Mouse (Mus musculus) retina, postnatal 7 days (tissue): Measurements from ENCODE around the gene Fras1.

ENCODE experiments used
- DNase-seq: peaks from one replicate; pipeline ENCODE4 v3.0.0-alpha.2; 2012; ENCODE audit warnings: low read depth, low spot score

Gene Fras1

GRCm38 (mm10) chr5:96677498-96677897 lies 303.7 kb downstream of the Fras1 start:
- no peak for DNase-seq

- DNase-seq = no peak
Measured at GRCm38 (mm10) chr5:96681085-96681484, 307.3 kb downstream of the Fras1 start.

DNA sequence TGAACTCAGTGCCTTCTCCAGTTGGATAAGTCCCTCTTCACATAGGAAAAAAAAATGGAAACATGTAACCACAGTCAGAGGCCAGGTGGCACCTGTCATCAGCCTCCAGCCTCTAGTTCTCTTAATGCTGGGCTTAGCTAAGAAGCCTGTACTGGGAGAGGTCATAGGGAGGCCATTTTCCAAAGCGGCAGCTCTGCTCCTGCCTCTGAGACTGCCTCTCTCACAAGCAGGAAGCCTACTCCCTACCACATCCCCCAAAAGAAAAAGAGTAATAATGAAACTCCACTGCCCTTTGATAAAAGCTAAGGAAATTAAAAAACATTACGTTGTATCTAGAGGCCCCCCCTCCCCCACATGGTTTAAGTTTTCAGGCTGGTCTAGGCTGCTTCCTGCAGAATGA lies 309.0 kb downstream of the Fras1 start:
- DNase-seq = no peak

DNA sequence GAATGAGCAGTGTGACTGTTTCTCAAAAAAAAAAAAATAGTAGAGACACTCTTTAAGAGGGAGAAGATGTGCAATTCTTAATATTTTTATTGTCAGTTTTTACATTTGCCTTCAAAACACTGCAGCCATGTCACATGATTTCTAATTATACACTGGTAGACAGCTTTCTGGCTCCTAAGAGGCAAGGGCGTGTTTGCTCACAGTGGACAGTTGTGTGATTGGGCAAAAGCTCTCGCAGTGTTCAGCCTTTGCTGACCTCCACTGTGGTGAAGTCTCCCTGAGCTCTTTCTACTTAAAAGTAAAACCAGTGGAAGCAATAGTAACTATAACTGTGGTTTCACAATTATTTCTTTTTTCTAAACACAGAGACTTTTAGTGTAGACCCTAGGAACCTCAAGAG lies 315.1 kb downstream of the Fras1 start:
- no peak for DNase-seq

DNA sequence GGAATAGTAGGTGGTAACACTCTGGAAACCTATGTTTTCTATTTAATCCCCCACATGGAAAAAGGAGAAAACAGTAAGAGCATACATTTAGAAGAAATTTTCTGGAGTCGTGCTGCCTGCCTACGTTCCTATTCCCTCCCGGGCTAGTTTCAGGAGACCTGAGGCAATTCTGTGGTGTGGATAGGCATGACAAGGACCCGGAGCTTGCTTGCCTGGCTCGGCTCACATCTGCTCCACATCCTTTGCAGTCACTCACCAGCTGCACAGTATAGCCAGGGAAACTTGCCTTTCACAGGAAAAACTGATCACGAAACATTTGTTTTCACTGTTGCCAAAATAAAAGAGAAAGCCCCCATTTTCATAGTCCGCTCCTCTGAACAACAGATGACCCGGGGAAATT lies 325.2 kb downstream of the Fras1 start:
- DNase-seq = no peak

DNA sequence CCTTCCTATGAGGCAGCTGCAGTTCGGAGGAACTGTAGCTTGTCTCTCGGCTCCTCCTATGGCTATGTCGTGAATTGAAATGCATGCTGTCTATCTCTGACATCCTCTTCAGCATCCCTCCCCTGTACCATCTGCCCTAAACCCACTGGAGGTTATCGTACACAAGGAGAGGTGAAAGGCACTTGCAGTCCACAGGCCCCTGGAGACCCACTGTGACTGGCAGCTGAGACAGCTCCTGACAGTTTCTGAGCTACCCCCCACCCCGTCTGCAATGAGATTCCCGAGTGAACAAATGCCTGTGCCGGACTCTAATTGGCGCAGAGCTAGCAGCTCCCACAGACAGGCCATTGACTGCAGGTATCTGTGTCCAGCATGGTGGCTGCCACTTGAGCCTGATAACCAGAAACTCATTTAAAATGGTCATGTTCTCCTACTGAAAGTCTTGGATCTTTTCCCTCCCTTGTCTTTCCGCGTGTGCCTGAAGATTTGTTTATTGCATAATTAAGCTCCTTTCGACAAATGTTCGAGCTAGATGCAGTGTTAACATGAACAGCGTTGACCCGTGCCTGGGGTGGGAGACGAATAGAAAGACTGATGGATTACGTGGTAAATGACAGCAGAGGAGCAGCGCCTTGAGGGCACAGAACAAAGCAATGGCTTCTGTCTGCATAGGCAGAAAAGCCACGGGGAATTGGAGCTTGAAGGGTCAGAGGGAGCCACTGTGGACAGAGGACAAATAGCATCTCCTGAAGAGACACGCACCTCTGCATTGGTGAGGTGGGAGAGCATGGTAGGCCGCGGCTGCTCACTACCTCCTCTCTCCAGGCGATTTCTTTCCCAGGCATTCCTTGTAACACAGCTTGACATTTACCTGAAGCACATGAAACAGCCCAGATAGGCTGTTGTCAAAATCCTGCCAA lies 329.2 kb downstream of the Fras1 start:
- DNase-seq = no peak

GRCm38 (mm10) chr5:96708515-96708914 lies 334.8 kb downstream of the Fras1 start:
- no peak for DNase-seq

DNA sequence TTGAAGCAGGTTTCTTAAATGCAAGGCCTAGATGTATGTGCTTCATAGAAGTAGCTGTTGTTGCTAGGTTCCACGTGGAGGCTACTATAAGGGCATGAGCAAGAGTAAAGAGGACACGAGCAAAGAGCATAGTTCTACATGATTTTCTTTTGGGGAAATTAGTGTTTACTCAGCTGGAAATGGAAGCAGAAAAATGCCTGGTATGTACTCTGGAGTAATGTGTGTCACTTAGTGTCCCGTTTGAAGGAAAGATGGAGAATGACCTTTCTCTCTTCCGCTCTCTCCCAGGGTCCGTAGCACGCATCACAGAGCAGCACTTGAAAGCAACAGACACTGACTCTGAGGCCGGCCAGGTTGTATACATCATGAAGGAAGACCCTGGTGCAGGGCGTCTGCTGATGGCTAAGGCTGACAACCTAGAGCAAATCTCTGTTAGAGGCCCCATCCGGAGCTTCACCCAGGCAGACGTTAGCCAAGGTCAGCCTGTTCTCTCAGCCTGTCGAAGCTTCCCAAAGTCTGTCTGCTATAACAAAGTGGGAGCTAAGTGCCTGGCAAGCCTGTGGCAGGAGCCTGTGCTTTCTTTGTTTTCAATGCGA lies 338.4 kb downstream of the Fras1 start:
- DNase-seq = no peak

DNA sequence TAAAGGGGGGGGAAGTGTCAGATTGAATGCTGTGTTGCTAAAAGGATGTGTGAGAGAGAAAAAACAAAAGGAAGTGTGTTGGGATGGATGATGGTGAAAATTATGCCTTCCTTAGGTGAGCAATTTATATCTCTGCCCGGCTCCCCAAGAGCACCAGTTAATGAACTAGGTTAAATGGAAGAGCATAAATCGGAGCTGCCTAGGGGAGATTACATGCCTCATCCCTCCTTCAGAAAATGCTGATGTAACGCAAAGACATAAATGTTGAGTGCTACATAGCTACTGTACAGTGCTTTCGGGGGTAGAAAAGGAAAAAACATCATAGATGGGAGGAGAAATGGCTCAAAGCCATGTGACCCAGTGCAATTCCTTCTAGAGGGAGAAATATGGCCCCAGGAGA lies 339.0 kb downstream of the Fras1 start:
- no peak for DNase-seq

DNA sequence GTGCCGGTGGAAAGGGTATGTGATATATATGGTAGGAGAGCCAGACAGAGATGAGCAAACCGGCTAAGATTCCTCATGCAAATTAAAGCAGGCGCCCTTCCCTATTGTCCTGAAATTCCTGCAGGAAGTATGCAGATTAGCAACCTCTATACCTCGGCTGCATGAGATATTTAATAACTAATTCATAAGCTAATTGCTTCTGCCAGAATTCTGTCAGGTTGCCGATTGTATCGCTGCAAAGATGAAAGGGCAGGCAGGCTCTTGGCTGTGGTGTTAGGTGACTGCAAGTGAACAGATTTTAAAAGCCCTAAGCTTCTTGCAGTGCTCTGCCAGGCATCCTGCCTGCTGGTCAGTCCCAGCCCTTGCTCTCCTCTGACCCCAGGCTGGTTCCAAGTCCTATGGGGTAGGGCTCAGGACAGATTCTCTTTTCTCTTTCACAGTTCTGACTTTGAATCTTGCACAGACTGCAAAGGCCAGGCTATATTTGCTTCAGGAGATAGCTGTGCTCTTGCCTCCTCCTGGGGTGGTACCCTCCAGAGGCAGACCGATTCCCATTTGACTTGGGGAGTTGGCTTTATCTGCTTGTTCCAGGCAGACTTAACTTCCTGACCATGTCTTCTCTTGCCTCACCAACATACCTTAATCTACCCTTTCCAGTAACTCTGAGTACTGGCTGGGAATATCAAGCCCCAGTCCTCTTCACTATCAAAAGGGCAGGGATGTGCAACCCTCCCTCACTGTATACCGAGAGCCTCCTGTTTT lies 342.7 kb downstream of the Fras1 start:
- no peak for DNase-seq

DNA sequence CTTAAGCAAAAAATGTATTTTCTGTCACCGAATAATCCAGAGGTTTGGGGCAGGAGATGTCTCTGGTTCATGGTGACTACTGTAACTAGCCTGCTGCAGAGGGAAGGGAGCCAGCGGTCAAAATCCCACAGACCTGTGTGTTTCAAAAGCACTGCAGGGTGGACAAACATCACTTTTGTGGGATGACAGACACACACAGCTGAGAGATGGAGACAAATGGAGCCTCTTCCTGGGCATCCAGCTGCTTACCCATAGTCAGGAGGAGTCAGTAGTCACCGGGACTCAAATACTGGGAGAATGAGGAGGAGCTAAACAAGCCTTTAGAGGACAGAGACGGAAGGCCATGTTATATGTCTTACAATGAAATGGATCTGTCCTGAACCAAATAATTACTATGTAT lies 343.9 kb downstream of the Fras1 start:
- DNase-seq = no peak

GRCm38 (mm10) chr5:96718601-96719000 lies 344.8 kb downstream of the Fras1 start:
- DNase-seq = no peak

DNA sequence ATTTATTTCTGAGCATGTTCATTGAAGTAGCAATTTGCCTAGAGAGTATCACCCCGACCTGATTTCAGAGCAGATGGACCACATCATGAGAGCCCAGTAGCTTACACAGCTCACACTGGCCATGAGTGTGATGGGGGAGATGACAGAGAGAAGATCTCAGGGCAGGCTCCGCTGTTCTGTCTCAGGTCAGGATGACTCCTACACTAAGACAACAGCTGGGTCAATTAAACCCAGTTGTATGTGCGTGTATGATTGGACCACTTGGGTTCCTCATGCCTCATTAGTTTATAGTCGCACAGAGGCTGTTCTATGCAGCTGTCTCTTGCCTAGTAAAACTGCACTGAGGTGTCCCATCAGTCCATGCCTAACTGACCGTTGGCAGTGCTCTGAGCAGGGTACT lies 345.5 kb downstream of the Fras1 start:
- no peak for DNase-seq

DNA sequence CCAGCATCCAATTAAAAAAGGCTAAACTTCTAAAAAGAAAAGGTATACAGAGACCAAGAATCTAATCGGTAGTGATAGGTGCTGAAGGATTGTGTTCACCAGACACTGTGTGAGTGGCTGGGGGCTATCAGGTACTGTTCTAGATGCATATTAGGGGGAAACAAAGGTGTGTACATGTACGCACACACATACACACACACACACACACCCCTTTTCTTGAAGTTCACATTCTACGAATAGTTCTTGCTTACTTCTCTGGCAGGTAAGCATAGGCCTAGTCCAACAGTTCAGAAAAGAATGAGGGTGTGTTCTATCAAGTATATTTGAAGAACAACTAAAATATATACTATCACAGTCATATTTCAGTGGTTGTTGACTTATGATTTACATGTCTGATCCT lies 348.9 kb downstream of the Fras1 start:
- DNase-seq = no peak

DNA sequence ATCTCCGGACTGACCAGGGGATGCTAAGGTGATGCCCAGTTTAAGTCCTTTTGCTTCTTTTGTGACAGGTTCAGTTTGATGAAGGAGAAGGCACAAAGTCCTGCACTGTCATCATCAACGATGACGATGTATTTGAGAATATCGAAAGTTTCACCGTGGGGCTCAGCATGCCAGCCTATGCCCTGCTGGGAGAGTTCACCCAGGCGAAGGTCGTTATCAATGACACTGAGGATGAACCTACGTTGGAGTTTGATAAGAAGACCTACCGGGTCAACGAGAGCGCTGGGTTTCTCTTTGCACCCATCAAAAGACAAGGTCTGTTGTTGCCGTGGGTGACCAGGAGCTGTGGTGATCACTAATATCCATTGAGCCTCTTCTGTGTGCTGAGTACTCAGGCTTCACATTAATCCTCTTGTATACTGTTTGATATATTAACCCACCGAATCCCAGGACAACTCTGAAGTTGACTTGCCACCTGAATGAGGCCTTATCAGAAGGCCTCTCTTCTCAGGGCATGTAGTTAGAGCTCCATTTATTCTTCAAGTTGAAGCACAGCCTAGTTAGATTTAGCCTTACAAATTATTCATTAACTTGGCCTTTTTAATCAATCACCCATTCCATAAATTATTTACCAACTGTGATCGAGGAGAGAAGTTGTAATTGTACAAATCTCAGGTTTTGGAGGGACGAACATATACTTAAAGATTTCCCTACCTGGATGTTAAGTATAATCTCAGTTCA lies 365.6 kb downstream of the Fras1 start:
- no peak for DNase-seq

DNA sequence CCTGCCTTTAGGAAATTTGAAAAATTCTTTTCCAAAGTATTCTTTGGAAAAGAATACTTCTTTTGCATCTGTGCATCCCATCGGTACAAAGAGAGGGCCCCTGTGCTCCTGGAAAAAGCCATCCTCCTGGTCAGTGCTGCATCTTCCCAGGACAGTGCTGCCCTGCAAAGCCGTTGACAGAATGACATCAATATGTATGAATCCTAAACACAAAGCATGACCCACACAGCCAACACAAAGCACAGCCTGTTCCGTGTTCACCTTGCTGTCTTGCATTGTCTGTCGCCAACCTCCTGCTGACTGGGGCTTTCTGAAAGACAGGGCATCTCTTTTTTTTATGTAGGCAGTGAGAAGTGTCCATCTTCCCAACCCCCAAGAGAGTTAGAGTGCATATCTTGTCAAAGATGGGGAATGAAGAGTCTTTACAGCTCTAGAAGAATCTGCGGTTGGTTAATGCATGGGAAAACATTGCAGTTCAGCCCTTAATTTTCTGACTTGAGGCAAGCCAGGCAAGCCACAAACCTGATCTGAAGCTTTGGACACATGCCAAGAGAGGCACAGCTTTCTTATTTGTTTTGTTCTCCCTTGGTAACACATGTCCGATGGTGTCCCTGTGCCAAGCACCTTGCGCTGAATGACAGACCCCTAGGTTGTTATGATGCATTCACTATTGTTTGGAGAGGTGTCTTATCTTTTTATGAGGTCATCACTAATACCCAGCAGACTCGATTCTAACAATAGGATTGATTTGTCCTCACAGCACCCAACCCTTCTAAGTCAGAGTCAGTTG lies 373.6 kb downstream of the Fras1 start:
- DNase-seq = no peak

DNA sequence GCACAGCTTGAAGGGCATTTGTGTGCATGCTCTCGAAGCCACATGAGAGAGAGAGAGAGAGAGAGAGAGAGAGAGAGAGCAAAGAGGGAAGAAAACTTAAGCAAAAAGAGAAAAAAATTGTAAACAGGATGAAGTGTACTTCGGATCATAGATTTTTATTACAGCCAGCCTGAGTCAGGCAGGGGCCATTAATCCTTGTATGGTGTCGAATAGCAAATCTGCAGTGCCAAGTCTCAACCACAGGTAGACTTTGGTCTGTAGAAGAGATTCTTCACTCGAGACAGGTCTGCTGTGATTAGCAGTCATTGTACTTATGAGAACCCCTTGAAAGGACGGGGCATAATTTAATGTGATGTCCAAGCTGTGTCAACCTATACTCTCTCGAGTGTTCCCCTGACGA lies 383.9 kb downstream of the Fras1 start:
- DNase-seq = no peak

DNA sequence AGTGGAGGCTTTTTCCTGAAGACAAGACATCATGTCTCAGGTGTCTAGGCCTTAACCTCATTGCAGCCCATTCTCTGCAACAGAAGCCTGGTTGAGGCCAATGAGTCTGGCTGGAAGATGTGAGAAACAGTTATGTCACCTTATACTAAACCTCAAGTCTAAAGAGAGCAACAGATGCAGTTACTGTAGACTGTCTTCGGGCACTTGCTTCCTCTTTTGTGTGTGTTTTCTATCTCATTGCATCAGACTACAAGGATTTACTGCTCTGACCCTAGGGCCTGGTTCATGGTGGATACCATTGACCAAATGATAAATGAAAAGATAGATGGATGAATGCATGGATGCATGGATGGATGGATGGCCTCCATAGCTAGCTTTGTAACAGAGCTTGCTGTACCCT lies 388.3 kb downstream of the Fras1 start:
- DNase-seq = no peak

- peak; percentile 71 for DNase-seq
Measured at GRCm38 (mm10) chr5:96768846-96769471, 395.2 kb downstream of the Fras1 start.

GRCm38 (mm10) chr5:96783506-96784288 lies 409.9 kb downstream of the Fras1 start:
- no peak for DNase-seq
